ENCODE assay signal across 24 mouse cellular contexts in the genomic region with DNA sequence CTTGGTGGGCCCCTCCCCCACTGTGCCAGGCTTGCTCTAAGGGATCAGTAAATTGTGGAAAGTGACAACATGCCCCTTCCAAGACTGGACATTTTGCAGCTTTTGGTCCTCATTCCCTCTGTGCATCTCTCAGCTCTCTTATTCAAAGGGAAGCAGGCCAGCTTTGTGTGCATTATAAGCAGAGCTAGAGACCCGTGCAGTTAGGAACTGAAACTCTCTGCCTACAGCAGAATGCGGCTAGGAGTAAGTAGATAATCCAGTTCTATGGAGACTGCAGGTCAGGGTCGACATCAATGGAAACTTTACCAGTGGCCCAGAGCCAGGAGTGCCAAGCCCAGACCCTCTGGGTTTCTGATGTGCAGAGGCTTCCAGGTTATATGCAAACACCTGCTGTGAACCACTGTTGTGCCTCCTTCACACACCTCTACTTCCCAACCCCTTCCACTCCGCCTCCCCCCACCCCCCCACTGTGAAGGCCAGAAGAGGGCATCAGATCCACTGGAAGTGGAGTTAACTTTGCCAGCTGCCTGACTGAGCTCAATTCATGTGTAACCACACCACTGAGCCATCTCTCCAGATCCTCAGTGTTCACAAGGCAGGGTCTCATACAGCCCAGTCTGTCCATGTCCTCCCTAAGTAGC. TPM values are rescaled to one million over a fixed set of nuclear protein-coding genes. Genes with fewer than 3 reads are reported as not detected.
DNase-seq lines count a peak whose midpoint lies in the region; ATAC-seq and TF ChIP-seq lines count a peak whose summit lies in the region.
"Had no signal": no experiment of that assay in that cellular context is flagged by ENCODE, and none has a peak within 500 bp of the region (broad histone marks: within the 10 kb centered on the region; RNA-seq: fewer than 3 reads in every experiment).

No protein-coding gene starts in this region.

- 25% methylated on average over 4 of the region's 4 CpGs for WGBS in heart, embryonic 13.5 days
- WGBS in midbrain, embryonic 15.5 days, result 13% methylated on average over 4 of the region's 4 CpGs
- WGBS in midbrain, embryonic 16.5 days, result 13% methylated on average over 4 of the region's 4 CpGs
- 32% methylated on average over 4 of the region's 4 CpGs for WGBS in macrophage (ENCODE audit: missing documents)

- no peaks in the 10 kb centered on the region for H3K27me3 ChIP-seq in heart, embryonic 13.5 days (replicated peaks)
- no peaks in the 10 kb centered on the region for H3K27me3 ChIP-seq in midbrain, embryonic 15.5 days (replicated peaks)
- H3K27me3 ChIP-seq in midbrain, embryonic 16.5 days (ENCODE audit: control insufficient read depth, insufficient read depth, low read depth, low read length), result no peaks in the 10 kb centered on the region
- H3K27me3 ChIP-seq: forebrain, embryonic 12.5 days; hindbrain, embryonic 13.5 days; limb, embryonic 15.5 days; liver, embryonic 15.5 days; midbrain, embryonic 12.5 days had no signal

- in situ Hi-C loops in ES-E14 (cut with MboI; ENCODE audit: low sequenced_read_pairs in 2 of 2, unreplicated experiment in 2 of 2), result no loop called here

- peaks cover 19% of the 10 kb centered on the region for H3K4me1 ChIP-seq in heart, embryonic 13.5 days
- H3K4me1 ChIP-seq in midbrain, embryonic 15.5 days, result peaks cover 14% of the 10 kb centered on the region
- peaks cover 6% of the 10 kb centered on the region for H3K4me1 ChIP-seq in midbrain, embryonic 16.5 days (ENCODE audit: control insufficient read depth, insufficient read depth, low read length)
- H3K4me1 ChIP-seq in ES-E14 (ENCODE audit: control insufficient read depth in 2 of 2, insufficient read depth in 2 of 2, low read length in 2 of 2, poor library complexity in 1 of 2), result peaks cover 2 to 10% of the 10 kb centered on the region in 2 experiments; a peak in 3 of 4 replicates
- H3K4me1 ChIP-seq: limb, embryonic 15.5 days had no signal

- DNase-seq in heart, postnatal 10 days, result no peak
- DNase-seq in ES-E14 (ENCODE audit: low read depth, low spot score), result no peak
- DNase-seq in layer of hippocampus, adult 8-10 months (ENCODE audit: low spot score in 2 of 2), result no peak
- DNase-seq: adrenal gland, postnatal 10 days; kidney, adult 2 months; kidney, postnatal 14 days; layer of hippocampus, postnatal 36 days; lung, postnatal 4 days; retina, postnatal 1 day; right cerebral cortex, postnatal 25 days; spleen, adult 18-20 months; thymus, postnatal 25 days had no signal

- no peaks in the 10 kb centered on the region for H3K79me2 ChIP-seq in macrophage (ENCODE audit: inconsistent target)

- H3K9me3 ChIP-seq in heart, embryonic 13.5 days, result no peaks in the 10 kb centered on the region
- H3K9me3 ChIP-seq in midbrain, embryonic 15.5 days, result no peaks in the 10 kb centered on the region
- H3K9me3 ChIP-seq in midbrain, embryonic 16.5 days (replicated peaks; ENCODE audit: control insufficient read depth, low read length, poor library complexity, severe bottlenecking), result no peaks in the 10 kb centered on the region
- no peaks in the 10 kb centered on the region for H3K9me3 ChIP-seq in ES-E14 (ENCODE audit: control insufficient read depth, insufficient read depth, low read depth, low read length)
- H3K9me3 ChIP-seq: forebrain, embryonic 12.5 days; hindbrain, embryonic 13.5 days; limb, embryonic 15.5 days; liver, embryonic 15.5 days; midbrain, embryonic 12.5 days had no signal

- intact Hi-C loops in heart, postnatal 10 days (cut with DNase I), result no loop called here

- ATAC-seq in heart, embryonic 13.5 days (ENCODE audit: extremely low read depth, insufficient number of reproducible peaks, low FRiP score, low TSS enrichment), result no peak
- no peak for ATAC-seq in midbrain, embryonic 15.5 days (replicated peaks)
- ATAC-seq in midbrain, embryonic 16.5 days, result no peak
- ATAC-seq in megakaryocyte progenitor cell, adult 5-6 weeks (replicated peaks; ENCODE audit: poor library complexity), result no peak
- ATAC-seq: inflammation-experienced regulatory T-cells, adult 6 months had no signal

- no peak overlapping the region for H3K4me3 ChIP-seq in heart, embryonic 13.5 days
- no peak overlapping the region for H3K4me3 ChIP-seq in midbrain, embryonic 15.5 days
- no peak overlapping the region for H3K4me3 ChIP-seq in midbrain, embryonic 16.5 days (ENCODE audit: low read depth, low read length)
- H3K4me3 ChIP-seq in ES-E14 (ENCODE audit: insufficient read depth in 1 of 2, low read depth in 1 of 2, low read length in 2 of 2, poor library complexity in 1 of 2, severe bottlenecking in 1 of 2) (no peak overlapping the region), macrophage (ENCODE audit: inconsistent target) (no peak overlapping the region)
- H3K4me3 ChIP-seq: forebrain, embryonic 12.5 days; hindbrain, embryonic 13.5 days; limb, embryonic 15.5 days; liver, embryonic 15.5 days; midbrain, embryonic 12.5 days had no signal

- no peak overlapping the region for H3K4me2 ChIP-seq in heart, embryonic 13.5 days
- H3K4me2 ChIP-seq in midbrain, embryonic 15.5 days, result no peak overlapping the region
- H3K4me2 ChIP-seq in midbrain, embryonic 16.5 days (ENCODE audit: low read length), result no peak overlapping the region
- H3K4me2 ChIP-seq: forebrain, embryonic 12.5 days; heart, embryonic 11.5 days; hindbrain, embryonic 13.5 days; limb, embryonic 15.5 days; liver, embryonic 15.5 days; midbrain, embryonic 12.5 days had no signal

- no peak overlapping the region for H3K27ac ChIP-seq in heart, embryonic 13.5 days (replicated peaks)
- H3K27ac ChIP-seq in midbrain, embryonic 15.5 days, result no peak overlapping the region
- no peak overlapping the region for H3K27ac ChIP-seq in midbrain, embryonic 16.5 days (ENCODE audit: low read length)
- H3K27ac ChIP-seq in ES-E14 (ENCODE audit: insufficient read depth, low read depth, low read length, poor library complexity, severe bottlenecking), result no peak overlapping the region
- peak overlapping the region; percentile 27 for H3K27ac ChIP-seq in macrophage
- H3K27ac ChIP-seq: forebrain, embryonic 12.5 days; hindbrain, embryonic 13.5 days; limb, embryonic 15.5 days; liver, embryonic 15.5 days; midbrain, embryonic 12.5 days had no signal

- peaks cover 6% of the 10 kb centered on the region; the same call in 1 of the 2 replicates for H3K36me3 ChIP-seq in heart, embryonic 13.5 days
- H3K36me3 ChIP-seq in midbrain, embryonic 15.5 days (replicated peaks), result no peaks in the 10 kb centered on the region
- H3K36me3 ChIP-seq in midbrain, embryonic 16.5 days (ENCODE audit: control insufficient read depth, insufficient read depth, low read length), result no peaks in the 10 kb centered on the region
- H3K36me3 ChIP-seq in ES-E14 (ENCODE audit: control insufficient read depth, insufficient read depth, low read length, poor library complexity, severe bottlenecking), result peaks cover 6% of the 10 kb centered on the region
- H3K36me3 ChIP-seq in macrophage (ENCODE audit: inconsistent target), result 0 out of 2 replicates have a peak, but pooled peaks cover 3% of the 10 kb centered on the region
- H3K36me3 ChIP-seq: forebrain, embryonic 12.5 days; hindbrain, embryonic 13.5 days; limb, embryonic 15.5 days; midbrain, embryonic 12.5 days had no signal

- 0 out of 2 replicates have a peak overlapping the region, but pooled peaks have one; percentile 28 for H3K9ac ChIP-seq in heart, embryonic 13.5 days
- 0 out of 2 replicates have a peak overlapping the region, but pooled peaks have one; percentile 0 for H3K9ac ChIP-seq in midbrain, embryonic 15.5 days
- H3K9ac ChIP-seq in midbrain, embryonic 16.5 days (ENCODE audit: low read depth, low read length), result no peak overlapping the region
- peak overlapping the region; percentile 15 for H3K9ac ChIP-seq in ES-E14 (ENCODE audit: insufficient read depth, low read depth, low read length, poor library complexity, severe bottlenecking)
- H3K9ac ChIP-seq: forebrain, embryonic 12.5 days; hindbrain, embryonic 13.5 days; limb, embryonic 15.5 days; liver, embryonic 15.5 days; midbrain, embryonic 12.5 days had no signal

TF ChIP-seq in ES-E14, 5 proteins besides CTCF, POLR2A, EP300 and RAD21:
- TF ChIP-seq HCFC1 (IDR thresholded peaks at IDR 0.05; ENCODE audit: borderline replicate concordance, insufficient read depth, low read length), result no peak
- TF ChIP-seq MAFK (IDR thresholded peaks at IDR 0.05; ENCODE audit: insufficient read depth, low read depth, low read length), result no peak
- no peak for TF ChIP-seq ZC3H11A (IDR thresholded peaks at IDR 0.05; ENCODE audit: borderline replicate concordance, low read depth, low read length)
- no peak for TF ChIP-seq ZNF384 (IDR thresholded peaks at IDR 0.05; ENCODE audit: low read depth, low read length)
- TF ChIP-seq CHD2 (IDR thresholded peaks at IDR 0.05; ENCODE audit: low read depth, low read length), result no peak

RNA-seq across cellular contexts. Expression of gene Ern1, which starts 11.2 kb away (rescaled TPM):
- 3.9 and 4.3 TPM in 2 replicates for polyA plus RNA-seq in heart, embryonic 13.5 days (2015; fragmentation: Nextera tagmentation; extraction: Ambion mirVana)
- 10 to 100 TPM in 1 of 2 experiments, 1 to 10 TPM in 1; 8.9 to 10.5 TPM for total RNA-seq in heart, postnatal 10 days (2021)
- polyA plus RNA-seq in midbrain, embryonic 15.5 days (2015; fragmentation: Nextera tagmentation; extraction: Ambion mirVana), result 6.0 and 7.6 TPM in 2 replicates
- 4.8 and 5.9 TPM in 2 replicates for polyA plus RNA-seq in midbrain, embryonic 16.5 days (2015; fragmentation: Nextera tagmentation; extraction: Ambion mirVana)
- total RNA-seq in ES-E14 (2012; rRNA removed), result 7.4 and 10.4 TPM in 2 replicates
- total RNA-seq in macrophage (2018; cell fraction: chromatin; rRNA removed), result 100 to 1,000 TPM; 107 to 506 (median 204) TPM
- total RNA-seq in macrophage (2018; cell fraction: cytosol; rRNA removed), result 10 to 100 TPM; 25.3 to 66.2 (median 31.2) TPM
- 100 to 1,000 TPM in 24 of 26 experiments, 10 to 100 TPM in 2; 74.2 to 310 (median 147) TPM for total RNA-seq in macrophage (2018; cell fraction: nucleus; rRNA removed)
- polyA plus RNA-seq in macrophage (2018), result 17.0 to 28.6 TPM (median 18.0 TPM) in 3 replicates
- total RNA-seq in layer of hippocampus, adult 8-10 months (2022), result 10 to 100 TPM; 10.4 to 12.4 (median 11.4) TPM
- 54.0 and 58.6 TPM in 2 replicates for total RNA-seq in megakaryocyte progenitor cell, adult 5-6 weeks (2015)
- 45.6 and 50.2 TPM in 2 replicates for total RNA-seq in megakaryocyte progenitor cell, adult 5-6 weeks (2017)
